Mouse (Mus musculus): Measurements from ENCODE around the gene Spib.

Spib gene

GRCm38 (mm10) chr7:44524502-44524901 lies 7.4 kb downstream of the Spib start, which contains the start of gene Mybpc2:
Mybpc2 (minus strand) TSS chr7:44524656.
- DNase-seq, result no peak

- DNase-seq, result no peak
Measured at GRCm38 (mm10) chr7:44523056-44523455, 8.8 kb downstream of the Spib start.

- peak; percentile 88 for DNase-seq
Measured at GRCm38 (mm10) chr7:44521710-44522109, 10.2 kb downstream of the Spib start.

- no peak for DNase-seq
Measured at GRCm38 (mm10) chr7:44520990-44521389, 10.9 kb downstream of the Spib start.

GRCm38 (mm10) chr7:44519240-44519913 lies 12.5 kb downstream of the Spib start:
- no peak for DNase-seq

- no peak for DNase-seq
Measured at GRCm38 (mm10) chr7:44507491-44507890, 24.4 kb downstream of the Spib start.

GRCm38 (mm10) chr7:44501563-44502115 lies 30.2 kb downstream of the Spib start:
- DNase-seq, result peak; percentile 64

- DNase-seq, result no peak
Measured at GRCm38 (mm10) chr7:44500046-44500445, 31.8 kb downstream of the Spib start.

- DNase-seq, result no peak
Measured at GRCm38 (mm10) chr7:44498922-44499321, 32.9 kb downstream of the Spib start.

- no peak for DNase-seq
Measured at GRCm38 (mm10) chr7:44497361-44498055, 34.4 kb downstream of the Spib start.

GRCm38 (mm10) chr7:44496771-44497109 lies 35.1 kb downstream of the Spib start:
- DNase-seq, result no peak

GRCm38 (mm10) chr7:44495992-44496770 lies 35.7 kb downstream of the Spib start, which contains the start of the genes Emc10 and Fam71e1:
Emc10 (minus strand) TSS chr7:44496529.
Fam71e1 (plus strand) TSS chr7:44496581.
- peak; percentile 98 for DNase-seq

GRCm38 (mm10) chr7:44495086-44495485 lies 36.8 kb downstream of the Spib start:
- DNase-seq, result no peak

- DNase-seq, result no peak
Measured at GRCm38 (mm10) chr7:44494681-44495080, 37.2 kb downstream of the Spib start.

GRCm38 (mm10) chr7:44492166-44492826 lies 39.6 kb downstream of the Spib start:
- no peak for DNase-seq

- no peak for DNase-seq
Measured at GRCm38 (mm10) chr7:44491391-44491790, 40.5 kb downstream of the Spib start.

GRCm38 (mm10) chr7:44490281-44490680 lies 41.6 kb downstream of the Spib start:
- DNase-seq, result no peak

GRCm38 (mm10) chr7:44488545-44488944 lies 43.3 kb downstream of the Spib start:
- no peak for DNase-seq

GRCm38 (mm10) chr7:44487936-44488335 lies 43.9 kb downstream of the Spib start:
- no peak for DNase-seq

- no peak for DNase-seq
Measured at GRCm38 (mm10) chr7:44486927-44487575, 44.8 kb downstream of the Spib start.

- DNase-seq, result no peak
Measured at GRCm38 (mm10) chr7:44485572-44486195, 46.2 kb downstream of the Spib start.

Data from embryo, embryonic 11 days (tissue).